Mouse (Mus musculus) forebrain, embryonic 16.5 days (tissue): ENCODE measurements at regions not wholly inside any gene's neighbourhood (a gene's known extent, or its start where the extent isn't known, plus 50 kb on each side); places are given as distances from the start of the nearest gene placed in this dataset.
A peak's percentile ranks its signal among the peaks of the same experiment; 100 is the strongest.

Experiments
- ATAC-seq: fragments of 200-750 bp; cut with Nextera tagmentation; 2 replicates; pipeline ENCODE4 v1.8.0; 2017; ENCODE audit warnings: mild to moderate bottlenecking, moderate library complexity
- H3K27ac ChIP-seq: fragments of 300-500 bp; sonication (generic); 2 replicates; pipeline ENCODE4 v1.5.1; 2014; ENCODE audit warnings: low read length, control low read depth
- H3K27me3 ChIP-seq: fragments of 300-500 bp; sonication (generic); replicated peaks from 2 replicates; pipeline ENCODE4 v1.6.1; 2014; ENCODE audit warnings: low read length; ENCODE audit not compliant: control insufficient read depth, insufficient read depth
- H3K36me3 ChIP-seq: fragments of 300-500 bp; sonication (generic); 2 replicates; pipeline ENCODE4 v1.6.1; 2014; ENCODE audit not compliant: control insufficient read depth, insufficient read depth
- H3K4me1 ChIP-seq: fragments of 300-500 bp; sonication (generic); replicated peaks from 2 replicates; pipeline ENCODE4 v1.6.1; 2014; ENCODE audit warnings: low read length; ENCODE audit not compliant: control insufficient read depth, insufficient read depth
- H3K4me2 ChIP-seq: fragments of 300-500 bp; sonication (generic); 2 replicates; pipeline ENCODE4 v1.6.1; 2014; ENCODE audit warnings: mild to moderate bottlenecking, low read length, control low read depth
- H3K4me3 ChIP-seq: fragments of 300-500 bp; sonication (generic); replicated peaks from 2 replicates; pipeline ENCODE4 v1.5.1; 2014; ENCODE audit warnings: mild to moderate bottlenecking, low read length, control low read depth
- H3K9ac ChIP-seq: fragments of 300-500 bp; sonication (generic); replicated peaks from 2 replicates; pipeline ENCODE4 v1.6.1; 2014; ENCODE audit warnings: low read depth, low read length, control low read depth
- H3K9me3 ChIP-seq: fragments of 300-500 bp; sonication (generic); 2 replicates; pipeline ENCODE4 v1.6.1; 2016; ENCODE audit warnings: low read length; ENCODE audit not compliant: control insufficient read depth
- WGBS: fragments of 180-500 bp; shearing (Covaris S2); extraction: QIAGEN DNeasy Blood & Tissue Kit; methylation state at CpG from one replicate; pipeline ENCODE4 v1.1.7; 2014; 5-methylcytosine and 5-hydroxymethylcytosine counted together

DNA sequence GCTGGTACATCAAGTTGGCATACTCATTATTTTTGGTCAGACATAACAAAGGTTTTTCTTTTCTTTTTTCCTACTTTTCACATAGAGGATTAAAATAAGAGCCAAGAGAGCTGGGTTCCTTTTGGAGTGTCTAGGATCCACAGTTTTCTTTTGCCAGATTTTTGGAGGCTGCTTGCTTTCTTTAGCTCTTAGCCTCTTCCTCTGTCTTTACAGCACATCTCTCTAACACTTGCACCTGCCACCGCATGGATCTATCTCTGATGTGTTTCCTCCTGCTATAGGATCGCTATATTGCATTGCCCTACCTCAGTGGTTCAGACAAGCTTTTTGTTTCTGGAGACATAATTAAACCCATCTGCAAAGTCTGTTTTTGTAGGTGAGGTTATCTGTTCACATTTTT, 339.9 kb downstream of the Rpl10l start:
- Histone ChIP-seq H3K9ac (no peak overlapping the region), H3K4me1 (no peaks in the 10 kb centered on the region), H3K9me3 (no peaks in the 10 kb centered on the region), H3K27me3 (no peaks in the 10 kb centered on the region), H3K36me3 (no peaks in the 10 kb centered on the region), H3K27ac (no peak overlapping the region), H3K4me2 (no peak overlapping the region), H3K4me3 (no peak overlapping the region)
- ATAC-seq: no peak
- WGBS: 96% methylated on average over 2 of the region's 2 CpGs

GRCm38 (mm10) chr12:65942166-65942565, 342.0 kb downstream of the Rpl10l start:
- no peak overlapping the region for H3K4me3 ChIP-seq
- no peak overlapping the region for H3K9ac ChIP-seq
- H3K4me1 ChIP-seq: no peaks in the 10 kb centered on the region
- H3K4me2 ChIP-seq: no peak overlapping the region
- WGBS: 92% methylated on average over 4 of the region's 4 CpGs
- no peak for ATAC-seq
- no peaks in the 10 kb centered on the region for H3K9me3 ChIP-seq
- no peaks in the 10 kb centered on the region for H3K36me3 ChIP-seq
- H3K27ac ChIP-seq: no peak overlapping the region
- no peaks in the 10 kb centered on the region for H3K27me3 ChIP-seq

DNA sequence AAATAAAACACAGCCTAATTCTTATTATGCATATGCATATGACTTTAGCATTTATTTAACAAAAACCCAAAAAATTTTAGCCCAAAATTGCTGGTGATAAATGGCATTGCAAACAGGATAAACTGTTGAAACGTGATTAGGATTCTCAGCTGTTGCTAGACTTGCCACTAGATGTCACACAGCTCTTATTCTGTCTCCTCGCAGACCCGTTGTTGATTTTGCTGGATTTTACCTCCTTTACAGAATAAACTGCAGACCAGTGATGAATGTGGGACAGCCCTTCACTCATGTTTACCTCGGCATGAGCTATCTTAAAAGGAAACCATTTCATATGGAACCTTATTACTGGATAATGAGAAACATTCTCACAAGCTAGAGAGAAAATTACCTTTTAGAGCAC, 352.4 kb downstream of the Rpl10l start:
- ATAC-seq: peak; percentile 73; the same call in 1 of the 2 replicates

DNA sequence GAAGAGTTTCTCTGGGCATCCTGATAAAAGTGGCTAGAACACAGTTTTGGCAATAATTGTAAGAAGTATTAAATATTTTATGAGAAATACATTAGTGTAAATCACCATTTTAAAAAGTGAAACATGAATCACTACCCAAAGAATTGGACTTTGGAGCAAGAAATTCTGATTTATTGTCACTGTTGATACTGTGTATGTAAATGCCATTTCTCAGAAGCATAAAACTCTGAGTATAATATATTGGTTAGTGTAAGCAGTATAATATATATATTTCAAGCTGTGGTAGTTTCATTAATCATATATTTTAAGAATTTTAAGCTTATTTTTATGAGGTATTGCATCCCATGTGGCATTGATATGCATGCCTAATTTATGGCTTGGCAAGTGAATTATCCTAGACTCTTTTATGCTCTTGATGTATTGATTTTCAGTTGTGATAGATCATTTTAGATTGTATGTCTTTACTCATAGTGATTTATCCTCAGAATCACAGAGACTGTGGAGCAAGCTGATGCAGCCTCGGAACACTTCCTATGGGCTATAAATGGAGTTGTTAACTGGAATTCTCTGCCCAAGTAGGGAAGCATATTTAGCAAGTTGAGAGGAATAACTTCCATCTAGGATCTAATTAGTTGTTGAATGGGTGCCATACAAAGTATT, 354.4 kb downstream of the Rpl10l start:
- WGBS: 68% methylated on average over 1 of the region's 1 CpGs
- H3K4me3 ChIP-seq: no peak overlapping the region

More for the DNA sequence above, 352.4 kb downstream of the Rpl10l start:
- Histone ChIP-seq H3K9ac (no peak overlapping the region), H3K27me3 (no peaks in the 10 kb centered on the region), H3K36me3 (no peaks in the 10 kb centered on the region), H3K4me1 (no peaks in the 10 kb centered on the region), H3K4me2 (no peak overlapping the region), H3K27ac (no peak overlapping the region), H3K9me3 (no peaks in the 10 kb centered on the region), H3K4me3 (no peak overlapping the region)
- 22% methylated on average over 4 of the region's 4 CpGs for WGBS

More for the DNA sequence above, 354.4 kb downstream of the Rpl10l start:
- H3K4me1 ChIP-seq: no peaks in the 10 kb centered on the region
- H3K27ac ChIP-seq: no peak overlapping the region
- no peaks in the 10 kb centered on the region for H3K36me3 ChIP-seq
- H3K27me3 ChIP-seq: no peaks in the 10 kb centered on the region
- no peaks in the 10 kb centered on the region for H3K9me3 ChIP-seq
- ATAC-seq: no peak; the same call in 1 of the 2 replicates
- H3K9ac ChIP-seq: no peak overlapping the region
- no peak overlapping the region for H3K4me2 ChIP-seq
